Mouse (Mus musculus) cortical plate, adult 2 months (tissue): ENCODE data around the gene Strap. TPM values are rescaled to one million over a fixed set of nuclear protein-coding genes. Genes with fewer than 3 reads are reported as not detected.

Experiments used
- H3K27ac ChIP-seq: fragments of 200-500 bp; 2 replicates; pipeline ENCODE4 v1.5.1; 2012; ENCODE audit warnings: low read length, control low read depth, inconsistent platforms; ENCODE audit not compliant: insufficient read depth
- H3K4me1 ChIP-seq: fragments of 200-500 bp; 2 replicates; pipeline ENCODE4 v1.6.1; 2011; ENCODE audit warnings: low read length; ENCODE audit not compliant: control insufficient read depth, insufficient read depth
- H3K4me3 ChIP-seq: fragments of 200-500 bp; 2 replicates; pipeline ENCODE4 v1.5.1; 2011; ENCODE audit warnings: mild to moderate bottlenecking, low read length, control low read depth; ENCODE audit not compliant: insufficient read depth
- CTCF ChIP-seq: fragments of 200-500 bp; IDR thresholded peaks from 2 replicates; pipeline ENCODE4 v1.5.1; 2011; ENCODE audit warnings: mild to moderate bottlenecking, control low read depth, low read length; ENCODE audit not compliant: insufficient read depth; ENCODE audit errors: extremely low read depth
- POLR2A ChIP-seq: fragments of 200-500 bp; IDR thresholded peaks from 2 replicates; pipeline ENCODE4 v1.6.1; 2011; ENCODE audit warnings: mild to moderate bottlenecking, low read length, control low read depth; ENCODE audit not compliant: insufficient read depth; ENCODE audit errors: extremely low read depth
- polyA plus RNA-seq: library from polyadenylated mRNA; depleted of rRNA; stranded (reverse); fragments of >200 nt; gene quantifications from 2 replicates; pipeline ENCODE4 v1.2.3, GENCODE M21; 2012

The Strap gene
- polyA plus RNA-seq, 1 experiment = 67.0 TPM

GRCm38 (mm10) chr6:137772918-137773636, 38.2 kb downstream of the Strap start:
- TF ChIP-seq POLR2A (no peak), CTCF (no peak)
- Histone ChIP-seq H3K4me3 (no peak overlapping the region), H3K4me1 (no peaks in the 10 kb centered on the region), H3K27ac (no peak overlapping the region)

- H3K27ac ChIP-seq = no peak overlapping the region
- H3K4me3 ChIP-seq = no peak overlapping the region
- no peaks in the 10 kb centered on the region for H3K4me1 ChIP-seq
- no peak for TF ChIP-seq CTCF
Observed at GRCm38 (mm10) chr6:137773637-137774028, 38.8 kb downstream of the Strap start.

GRCm38 (mm10) chr6:137774166-137774565, 39.3 kb downstream of the Strap start:
- Histone ChIP-seq H3K4me1 (no peaks in the 10 kb centered on the region), H3K4me3 (no peak overlapping the region), H3K27ac (no peak overlapping the region)
- no peak for TF ChIP-seq POLR2A
- TF ChIP-seq CTCF = no peak

GRCm38 (mm10) chr6:137775159-137775558, 40.3 kb downstream of the Strap start:
- Histone ChIP-seq H3K4me1 (no peaks in the 10 kb centered on the region), H3K27ac (no peak overlapping the region), H3K4me3 (no peak overlapping the region)
- TF ChIP-seq POLR2A = no peak
- TF ChIP-seq CTCF = no peak

- TF ChIP-seq POLR2A = no peak
- TF ChIP-seq CTCF = no peak
- no peak overlapping the region for H3K27ac ChIP-seq
- H3K4me1 ChIP-seq = no peaks in the 10 kb centered on the region
- H3K4me3 ChIP-seq = no peak overlapping the region
Observed at GRCm38 (mm10) chr6:137776981-137777380, 42.1 kb downstream of the Strap start.

- no peak for TF ChIP-seq CTCF
- TF ChIP-seq POLR2A = no peak
- Histone ChIP-seq H3K4me1 (no peaks in the 10 kb centered on the region), H3K27ac (no peak overlapping the region), H3K4me3 (no peak overlapping the region)
Observed at GRCm38 (mm10) chr6:137783899-137784637, 49.2 kb downstream of the Strap start.

- TF ChIP-seq POLR2A (no peak), CTCF (no peak)
- Histone ChIP-seq H3K27ac (no peak overlapping the region), H3K4me3 (no peak overlapping the region), H3K4me1 (no peaks in the 10 kb centered on the region; the same call in 1 of the 2 replicates)
Observed at GRCm38 (mm10) chr6:137788976-137789590, 54.2 kb downstream of the Strap start.

GRCm38 (mm10) chr6:137789658-137790057, 54.8 kb downstream of the Strap start:
- H3K27ac ChIP-seq = no peak overlapping the region
- no peaks in the 10 kb centered on the region; the same call in 1 of the 2 replicates for H3K4me1 ChIP-seq
- no peak overlapping the region for H3K4me3 ChIP-seq
- TF ChIP-seq CTCF = no peak

GRCm38 (mm10) chr6:137795494-137795893, 60.6 kb downstream of the Strap start:
- TF ChIP-seq CTCF (no peak), POLR2A (no peak)
- Histone ChIP-seq H3K27ac (no peak overlapping the region), H3K4me1 (no peaks in the 10 kb centered on the region; the same call in 1 of the 2 replicates), H3K4me3 (no peak overlapping the region)
